Mouse (Mus musculus) cerebellum, adult 2 months (tissue): ENCODE data around the gene Drd4.

Experiments
- CTCF ChIP-seq: fragments of 200-500 bp; IDR thresholded peaks from 2 replicates; pipeline ENCODE4 v1.5.1; 2011; ENCODE audit warnings: low read depth, mild to moderate bottlenecking, control low read depth, low read length, moderate library complexity, borderline replicate concordance; ENCODE audit not compliant: insufficient read depth
- POLR2A ChIP-seq: fragments of 200-500 bp; IDR thresholded peaks from 2 replicates; pipeline ENCODE4 v1.6.1; 2011; ENCODE audit warnings: low read length, control low read depth, borderline replicate concordance; ENCODE audit not compliant: insufficient read depth

DNA sequence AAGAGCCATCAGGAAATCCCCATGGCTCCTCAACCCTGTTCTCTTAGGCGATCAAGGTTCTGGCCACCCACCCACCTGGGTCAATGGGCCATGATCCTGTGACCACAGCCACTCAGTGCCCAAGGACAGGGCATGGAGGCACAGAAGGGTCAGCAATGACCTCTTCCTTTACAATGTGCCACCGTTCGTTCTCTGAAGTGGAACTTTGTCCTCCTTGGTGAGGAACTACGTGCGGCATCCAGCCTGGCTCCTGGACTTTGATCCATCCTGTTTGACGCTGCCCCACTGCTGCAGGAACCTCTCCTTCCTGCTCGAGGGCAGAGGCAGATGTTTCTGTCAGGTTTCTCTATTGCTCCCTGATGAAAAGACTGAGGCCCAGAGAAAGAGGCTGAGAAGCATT, 51.9 kb downstream of the Drd4 start:
- no peak for TF ChIP-seq CTCF
- no peak for TF ChIP-seq POLR2A
